Mouse (Mus musculus) stomach, postnatal 0 days (tissue): ENCODE data around the gene Nlk.

Source experiments
- CTCF ChIP-seq: IDR thresholded peaks from 2 replicates; pipeline ENCODE4 v1.5.1; 2016; ENCODE audit warnings: antibody characterized with exemption, low read depth, mild to moderate bottlenecking, moderate library complexity
- EP300 ChIP-seq: optimal IDR thresholded peaks from 2 replicates; pipeline ENCODE3; 2016; ENCODE audit warnings: antibody characterized with exemption

GRCm38 (mm10) chr11:78649143-78649542, 48.0 kb downstream of the Nlk start:
- TF ChIP-seq CTCF (no peak), EP300 (no peak)
